8 mouse cellular contexts compared by ENCODE assay signal in the genomic region with DNA sequence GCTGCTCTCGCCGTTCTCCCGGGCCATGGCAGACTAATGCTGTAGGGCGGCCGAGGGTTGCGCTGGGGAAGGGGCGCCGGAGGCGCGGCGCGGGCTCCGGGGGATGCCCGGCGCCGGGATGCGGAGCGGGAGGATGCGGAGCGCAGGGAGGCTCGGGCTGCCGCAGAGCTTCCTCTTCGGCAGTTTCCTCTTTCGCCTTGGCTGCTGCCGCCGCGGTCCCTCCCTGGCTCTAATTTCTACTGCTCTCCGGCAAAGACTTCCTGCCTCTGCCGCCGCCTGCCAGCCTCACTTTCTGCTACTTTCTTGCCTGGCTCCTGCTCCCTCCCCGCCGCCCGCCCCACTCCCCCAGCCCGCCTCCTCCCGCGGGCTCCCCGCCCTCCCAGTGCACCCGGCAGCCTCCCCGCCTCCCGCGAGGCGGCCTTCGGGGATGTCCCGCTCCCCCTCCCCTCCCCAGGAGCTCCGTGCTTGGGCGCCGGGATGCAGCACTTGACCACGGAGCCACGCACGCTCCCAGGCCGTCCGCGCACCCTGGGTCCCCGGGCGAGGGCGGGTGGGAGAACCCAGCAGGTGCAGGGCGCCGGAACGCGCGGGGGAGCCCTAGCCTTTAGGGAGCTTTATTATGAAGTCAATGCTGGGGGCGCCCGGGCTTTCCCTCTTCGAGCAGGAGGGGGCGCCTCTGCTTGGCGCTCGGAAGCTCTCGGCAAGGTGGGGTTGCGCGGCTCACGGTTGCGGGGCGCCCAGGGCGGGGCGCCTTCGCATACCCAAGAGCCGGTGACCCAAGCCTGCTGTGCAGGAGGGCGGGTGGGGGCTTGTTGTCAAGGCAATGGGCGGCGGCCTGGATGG. TPM values are rescaled to one million over a fixed set of nuclear protein-coding genes. Genes with fewer than 3 reads are reported as not detected.
DNase-seq lines count a peak whose midpoint lies in the region; ATAC-seq lines count a peak whose summit lies in the region.

A gene (minus strand): TSS at position 305 of the 843 bp plus-strand sequence.

- WGBS in limb, embryonic 10.5 days = under 1% methylated on average over 78 of the region's 80 CpGs
- WGBS in midbrain, embryonic 12.5 days = under 1% methylated on average over 63 of the region's 80 CpGs

- no peaks in the 10 kb centered on the region for H3K36me3 ChIP-seq in limb, embryonic 10.5 days
- no peaks in the 10 kb centered on the region for H3K36me3 ChIP-seq in midbrain, embryonic 12.5 days

- peak; percentile 82 for DNase-seq in adrenal gland, adult 2 months
- DNase-seq in embryo, embryonic 11 days = peak; percentile 85
- DNase-seq in kidney, adult 11 months = peak; percentile 40
- DNase-seq in limb, embryonic 10.5 days (ENCODE audit: low spot score) = peak; percentile 79
- DNase-seq in skeletal muscle tissue, adult 2 months (ENCODE audit: low read depth, low spot score) = peak; percentile 45
- no peak for DNase-seq in adipocyte (ENCODE audit: low spot score)

- ATAC-seq in granulocyte monocyte progenitor cell, adult 5-6 weeks (replicated peaks; ENCODE audit: poor library complexity, severe bottlenecking) = peak; percentile 69
- ATAC-seq in midbrain, embryonic 12.5 days (ENCODE audit: low FRiP score, low read depth) = peak; percentile 84

- peak within 1 kb of the TSS; percentile 65 for H3K9ac ChIP-seq in midbrain, embryonic 12.5 days (replicated peaks)

- peak within 1 kb of the TSS; percentile 76 for H3K27ac ChIP-seq in limb, embryonic 10.5 days
- peak within 1 kb of the TSS; percentile 7 for H3K27ac ChIP-seq in midbrain, embryonic 12.5 days (replicated peaks)

- H3K4me1 ChIP-seq in limb, embryonic 10.5 days = peaks cover 29% of the 10 kb centered on the region
- H3K4me1 ChIP-seq in midbrain, embryonic 12.5 days = peaks cover 20% of the 10 kb centered on the region

- H3K4me3 ChIP-seq in limb, embryonic 10.5 days = peak within 1 kb of the TSS; percentile 73
- peak within 1 kb of the TSS; percentile 60 for H3K4me3 ChIP-seq in midbrain, embryonic 12.5 days

- peak within 1 kb of the TSS; percentile 100 for H3K4me2 ChIP-seq in midbrain, embryonic 12.5 days (replicated peaks)

- no peaks in the 10 kb centered on the region for H3K9me3 ChIP-seq in limb, embryonic 10.5 days (replicated peaks)
- H3K9me3 ChIP-seq in midbrain, embryonic 12.5 days = peaks cover 9% of the 10 kb centered on the region; the same call in 1 of the 2 replicates

- peaks cover 57% of the 10 kb centered on the region for H3K27me3 ChIP-seq in limb, embryonic 10.5 days (ENCODE audit: low read depth, poor library complexity, severe bottlenecking)
- peaks cover 40% of the 10 kb centered on the region for H3K27me3 ChIP-seq in midbrain, embryonic 12.5 days

RNA-seq across cellular contexts. Expression of the gene that starts here (rescaled TPM):
- total RNA-seq in adrenal gland, adult 2 months (2021) = 1 to 10 TPM; 4.8 to 7.6 TPM
- 3.3 and 4.5 TPM in 2 replicates for polyA plus RNA-seq in adrenal gland, adult 2 months (2012; rRNA removed)
- total RNA-seq in granulocyte monocyte progenitor cell, adult 5-6 weeks (2014; fragmentation: Nextera tagmentation) = 1.8 and 4.5 TPM in 2 replicates
- 0.26 and 0.78 TPM in 2 replicates for total RNA-seq in granulocyte monocyte progenitor cell, adult 5-6 weeks (2017)
- polyA plus RNA-seq in limb, embryonic 10.5 days (2016; fragmentation: Nextera tagmentation; extraction: Ambion mirVana) = 0.84 and 1.4 TPM in 2 replicates
- polyA plus RNA-seq in midbrain, embryonic 12.5 days (2016; fragmentation: Nextera tagmentation; extraction: Ambion mirVana) = 2.8 and 3.2 TPM in 2 replicates
